Mouse (Mus musculus) liver, embryonic 16.5 days (tissue): Measurements from ENCODE around the gene P4ha1. TPM values are rescaled to one million over a fixed set of nuclear protein-coding genes. Genes with fewer than 3 reads are reported as not detected.

Source experiments
- ATAC-seq: fragments of 200-750 bp; cut with Nextera tagmentation; 2 replicates; pipeline ENCODE4 v1.8.0; 2017; ENCODE audit warnings: low read depth, mild to moderate bottlenecking, moderate number of reproducible peaks, moderate library complexity
- H3K27ac ChIP-seq: fragments of 300-500 bp; sonication (generic); 2 replicates; pipeline ENCODE4 v1.5.1; 2014; ENCODE audit warnings: mild to moderate bottlenecking, low read length
- H3K27me3 ChIP-seq: fragments of 300-500 bp; sonication (generic); 2 replicates; pipeline ENCODE4 v1.6.1; 2014; ENCODE audit warnings: low read depth, low read length, mixed read lengths; ENCODE audit not compliant: control insufficient read depth, insufficient read depth
- H3K36me3 ChIP-seq: fragments of 300-500 bp; sonication (generic); 2 replicates; pipeline ENCODE4 v1.6.1; 2014; ENCODE audit warnings: mild to moderate bottlenecking; ENCODE audit not compliant: control insufficient read depth, insufficient read depth
- H3K4me1 ChIP-seq: fragments of 300-500 bp; sonication (generic); 2 replicates; pipeline ENCODE4 v1.6.1; 2014; ENCODE audit warnings: low read depth, low read length, mixed read lengths; ENCODE audit not compliant: control insufficient read depth
- H3K4me2 ChIP-seq: fragments of 300-500 bp; sonication (generic); 2 replicates; pipeline ENCODE4 v1.6.1; 2014; ENCODE audit warnings: low read depth, low read length, mixed read lengths
- H3K4me3 ChIP-seq: fragments of 300-500 bp; sonication (generic); 2 replicates; pipeline ENCODE4 v1.5.1; 2014; ENCODE audit warnings: low read depth, mild to moderate bottlenecking, low read length
- H3K9ac ChIP-seq: fragments of 300-500 bp; sonication (generic); 2 replicates; pipeline ENCODE4 v1.6.1; 2014; ENCODE audit warnings: low read depth, low read length
- H3K9me3 ChIP-seq: fragments of 300-500 bp; sonication (generic); replicated peaks from 2 replicates; pipeline ENCODE4 v1.6.1; 2016; ENCODE audit warnings: low read length; ENCODE audit not compliant: control insufficient read depth
- WGBS: fragments of 180-500 bp; shearing (Covaris S2); extraction: QIAGEN DNeasy Blood & Tissue Kit; methylation state at CpG from one replicate; pipeline ENCODE4 v1.1.7; 2014; ENCODE audit not compliant: insufficient replicate concordance; 5-methylcytosine and 5-hydroxymethylcytosine counted together
- polyA plus RNA-seq: library from polyadenylated mRNA; unstranded; fragments of >200 nt; fragmentation: Nextera tagmentation; extraction: Ambion mirVana; gene quantifications from 2 replicates; pipeline ENCODE4 v1.2.1, GENCODE M21; 2015

Gene P4ha1
- polyA plus RNA-seq, 1 experiment from 2014 or later = 14.9 TPM

GRCm38 (mm10) chr10:59310691-59311457, 12.2 kb upstream of the P4ha1 start:
- ATAC-seq = no peak
- WGBS = 63% methylated on average over 6 of the region's 6 CpGs
- no peaks in the 10 kb centered on the region for H3K27me3 ChIP-seq
- no peak overlapping the region for H3K4me3 ChIP-seq
- H3K9me3 ChIP-seq = no peaks in the 10 kb centered on the region
- H3K4me1 ChIP-seq = no peaks in the 10 kb centered on the region
- H3K9ac ChIP-seq = no peak overlapping the region
- H3K36me3 ChIP-seq = no peaks in the 10 kb centered on the region
- H3K4me2 ChIP-seq = no peak overlapping the region
- no peak overlapping the region for H3K27ac ChIP-seq

DNA sequence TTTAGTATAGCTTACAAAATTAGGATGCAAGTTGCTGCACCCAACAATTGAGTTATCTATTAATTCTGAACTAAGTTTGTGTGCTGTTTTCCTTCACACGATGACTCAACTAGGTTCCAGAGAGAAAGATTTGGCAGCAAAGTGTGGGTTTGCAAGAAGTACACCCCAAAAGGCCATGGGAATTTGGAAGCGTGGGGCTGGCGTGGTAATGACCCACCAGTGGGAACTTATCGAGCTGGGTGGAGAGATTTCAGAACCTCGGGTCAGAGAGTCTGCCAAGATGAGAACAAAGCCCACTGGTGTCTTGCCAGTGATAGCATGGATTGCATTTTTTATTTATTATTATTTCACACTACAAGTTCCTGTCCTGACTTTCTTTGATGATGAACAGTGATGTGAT, 11.2 kb upstream of the P4ha1 start:
- H3K9ac ChIP-seq = no peak overlapping the region
- no peak overlapping the region for H3K4me2 ChIP-seq
- no peaks in the 10 kb centered on the region for H3K9me3 ChIP-seq
- no peaks in the 10 kb centered on the region for H3K4me1 ChIP-seq
- ATAC-seq = no peak
- WGBS = 60% methylated on average over 5 of the region's 5 CpGs
- no peak overlapping the region for H3K27ac ChIP-seq
- H3K36me3 ChIP-seq = no peaks in the 10 kb centered on the region
- H3K27me3 ChIP-seq = no peaks in the 10 kb centered on the region
- H3K4me3 ChIP-seq = no peak overlapping the region

GRCm38 (mm10) chr10:59321112-59321511, 2.0 kb upstream of the P4ha1 start:
- Histone ChIP-seq H3K9ac (no peak overlapping the region), H3K4me2 (no peak overlapping the region), H3K4me1 (peaks cover 8% of the 10 kb centered on the region), H3K36me3 (no peaks in the 10 kb centered on the region), H3K27ac (no peak overlapping the region), H3K4me3 (no peak overlapping the region), H3K27me3 (no peaks in the 10 kb centered on the region), H3K9me3 (no peaks in the 10 kb centered on the region)
- ATAC-seq = no peak
- 64% methylated on average over 3 of the region's 3 CpGs for WGBS

DNA sequence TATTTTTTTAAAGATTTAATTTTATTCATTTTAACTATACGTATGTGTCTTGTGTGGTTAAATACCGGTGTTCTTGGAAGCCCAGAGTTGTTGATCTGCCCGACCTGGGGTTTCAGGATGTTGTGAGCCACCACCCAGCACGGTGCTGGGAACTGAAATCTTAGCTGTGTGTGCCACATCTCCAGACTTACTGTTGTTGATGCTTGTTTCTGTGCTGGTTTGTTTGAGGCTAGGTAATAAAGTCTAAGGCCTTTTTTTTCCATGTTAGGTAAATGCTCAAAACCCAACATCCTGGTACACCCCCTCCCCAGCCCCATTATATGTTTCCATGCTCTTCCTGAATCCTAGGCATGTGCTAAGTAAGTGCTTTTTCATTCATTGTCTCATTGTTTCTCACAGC, 825 bp upstream of the P4ha1 start:
- Histone ChIP-seq H3K4me1 (peaks cover 8% of the 10 kb centered on the region), H3K9ac (no peak overlapping the region), H3K27ac (peak overlapping the region; percentile 40; the same call in 1 of the 2 replicates), H3K4me3 (peak overlapping the region; percentile 74; the same call in 1 of the 2 replicates), H3K36me3 (no peaks in the 10 kb centered on the region), H3K4me2 (peak overlapping the region; percentile 81), H3K27me3 (no peaks in the 10 kb centered on the region), H3K9me3 (no peaks in the 10 kb centered on the region)
- no peak for ATAC-seq
- 57% methylated on average over 4 of the region's 4 CpGs for WGBS

DNA sequence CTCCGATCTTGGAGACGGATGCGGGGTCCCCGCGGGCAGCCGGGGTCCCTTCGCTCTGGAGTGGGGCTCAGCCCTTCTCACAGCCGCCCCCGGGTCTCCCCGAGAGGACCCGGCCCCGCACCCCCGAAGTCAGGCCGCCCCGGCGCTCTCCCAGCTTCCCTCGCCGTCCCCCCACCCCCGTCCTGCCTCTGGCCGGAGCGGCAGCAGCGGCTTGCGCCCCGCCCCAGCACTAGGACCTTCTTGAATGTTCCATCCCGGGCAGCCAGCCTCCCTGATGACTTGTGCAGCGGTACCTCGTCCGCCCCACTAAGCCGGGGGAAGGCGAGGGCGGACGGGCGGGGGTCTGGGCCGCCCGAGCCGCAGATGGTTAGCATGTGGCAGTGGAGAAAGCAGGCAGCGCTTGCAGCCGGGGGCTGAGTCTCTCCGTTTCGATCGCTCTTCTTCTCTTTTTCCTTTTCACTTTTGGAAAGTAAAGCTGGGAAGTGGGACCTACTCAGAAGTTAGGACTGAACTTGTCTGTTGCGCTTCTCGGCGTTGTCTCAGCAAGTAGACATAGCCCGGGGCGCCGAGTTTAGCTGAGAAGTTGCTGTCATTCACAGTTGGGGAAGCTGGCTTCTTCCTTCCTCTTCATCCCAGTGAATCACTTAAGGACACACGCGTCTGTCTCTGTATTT, 529 bp downstream of the P4ha1 start:
- under 1% methylated on average over 47 of the region's 49 CpGs for WGBS

DNA sequence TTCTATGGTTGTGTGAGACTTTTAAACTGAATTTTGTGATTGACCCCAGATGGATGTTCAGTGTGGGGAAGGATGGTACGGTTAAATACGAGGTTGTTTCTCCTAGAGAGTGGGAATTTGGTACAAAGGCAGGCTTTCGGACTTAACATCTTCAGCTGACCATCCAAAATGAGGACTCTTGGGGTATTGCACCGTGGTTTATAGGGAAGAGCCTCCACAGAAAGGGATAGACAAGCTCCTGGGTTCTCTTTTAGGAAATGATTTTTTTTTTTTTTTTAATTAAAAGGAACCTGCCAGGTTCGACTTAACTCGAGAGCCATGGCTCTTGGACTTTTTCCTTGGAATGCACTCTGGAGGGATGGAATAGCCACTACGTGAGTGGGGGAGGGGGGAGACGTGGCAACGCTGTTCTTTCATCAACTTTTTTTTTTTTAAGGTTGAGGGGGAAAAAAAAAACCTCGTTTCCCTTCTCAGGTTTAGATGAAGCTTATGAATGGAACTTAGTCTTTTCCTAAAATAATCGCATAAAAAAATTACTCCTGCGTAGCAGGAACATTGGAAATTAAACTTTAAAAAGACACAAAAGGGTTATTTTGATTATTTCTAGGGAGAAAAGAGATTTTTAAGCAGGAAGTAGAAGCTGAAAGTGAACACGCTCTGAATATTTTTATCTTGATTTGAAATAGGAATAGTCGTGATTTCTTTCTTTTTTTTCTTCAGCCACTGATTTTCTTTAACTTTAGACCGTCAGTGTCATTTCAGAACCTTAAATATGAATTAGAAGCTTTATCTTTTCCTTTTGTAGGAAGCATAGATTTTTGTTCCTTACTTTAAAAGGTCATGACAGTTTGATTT, 1.4 kb downstream of the P4ha1 start:
- no peaks in the 10 kb centered on the region for H3K27me3 ChIP-seq
- H3K36me3 ChIP-seq = no peaks in the 10 kb centered on the region
- peak overlapping the region; percentile 81 for H3K4me2 ChIP-seq
- 21% methylated on average over 15 of the region's 15 CpGs for WGBS
- no peaks in the 10 kb centered on the region for H3K9me3 ChIP-seq
- H3K4me1 ChIP-seq = peaks cover 8% of the 10 kb centered on the region
- H3K9ac ChIP-seq = peak overlapping the region; percentile 81
- 0 out of 2 replicates have a peak overlapping the region, but pooled peaks have one; percentile 82 for H3K27ac ChIP-seq
- no peak for ATAC-seq
- peak overlapping the region; percentile 74 for H3K4me3 ChIP-seq

More for the DNA sequence above, 529 bp downstream of the P4ha1 start:
- peak; percentile 67 for ATAC-seq
- Histone ChIP-seq H3K4me2 (peak overlapping the region; percentile 81), H3K27ac (peak overlapping the region; percentile 82), H3K36me3 (no peaks in the 10 kb centered on the region), H3K4me1 (peaks cover 8% of the 10 kb centered on the region), H3K27me3 (no peaks in the 10 kb centered on the region), H3K9me3 (no peaks in the 10 kb centered on the region), H3K9ac (peak overlapping the region; percentile 81), H3K4me3 (peak overlapping the region; percentile 74)

- ATAC-seq = no peak
- Histone ChIP-seq H3K9ac (no peak overlapping the region), H3K4me1 (peaks cover 15% of the 10 kb centered on the region), H3K4me2 (no peak overlapping the region), H3K27ac (no peak overlapping the region), H3K36me3 (no peaks in the 10 kb centered on the region), H3K9me3 (no peaks in the 10 kb centered on the region), H3K27me3 (no peaks in the 10 kb centered on the region), H3K4me3 (no peak overlapping the region)
- 71% methylated on average over 8 of the region's 8 CpGs for WGBS
Observed at GRCm38 (mm10) chr10:59326612-59327315, 3.7 kb downstream of the P4ha1 start.

DNA sequence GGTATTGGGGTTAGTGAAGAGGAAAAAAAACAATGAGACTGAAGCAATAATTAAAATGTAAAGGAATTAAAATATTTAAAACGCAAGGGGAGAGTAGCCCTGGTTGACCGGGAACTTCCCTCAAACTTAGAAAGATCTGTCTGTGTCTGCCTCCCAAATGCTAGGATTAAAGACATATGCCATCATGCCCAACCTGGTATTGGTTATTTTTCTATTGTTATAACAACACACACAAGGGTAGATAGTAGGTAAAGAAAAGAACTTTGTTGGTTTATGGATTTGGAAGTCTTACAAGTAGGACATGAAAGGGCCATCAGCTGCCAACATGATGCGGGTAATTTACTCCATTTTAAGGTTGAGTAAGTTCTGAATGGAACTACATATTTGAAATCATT, 4.2 kb downstream of the P4ha1 start:
- H3K4me3 ChIP-seq = no peak overlapping the region
- H3K9me3 ChIP-seq = no peaks in the 10 kb centered on the region
- no peaks in the 10 kb centered on the region for H3K27me3 ChIP-seq
- WGBS = 84% methylated on average over 3 of the region's 3 CpGs
- no peak overlapping the region for H3K27ac ChIP-seq
- peaks cover 15% of the 10 kb centered on the region for H3K4me1 ChIP-seq
- H3K4me2 ChIP-seq = no peak overlapping the region
- no peaks in the 10 kb centered on the region for H3K36me3 ChIP-seq
- no peak overlapping the region for H3K9ac ChIP-seq
- ATAC-seq = no peak
